Mouse (Mus musculus): ENCODE data around the gene Spp2. TPM values are rescaled to one million over a fixed set of nuclear protein-coding genes. Genes with fewer than 3 reads are reported as not detected.
"Not testable (repeated sequence)": the region's sequence is repeated elsewhere in the genome, so short reads cannot be mapped to it uniquely, and the experiment has no call there.

Spp2 gene
- polyA plus RNA-seq, 1 experiment, result not detected

GRCm38 (mm10) chr1:88443383-88443782, 36.6 kb downstream of the Spp2 start:
- Histone ChIP-seq H3K79me2 (ENCODE audit: control insufficient read depth, insufficient read depth) (no peaks in the 10 kb centered on the region), H3K4me3 (no peak overlapping the region), H3K36me3 (ENCODE audit: control insufficient read depth, insufficient read depth) (no peaks in the 10 kb centered on the region), H3ac (ENCODE audit: control insufficient read depth, insufficient read length) (no peak overlapping the region), H3K27me3 (ENCODE audit: control insufficient read depth, insufficient read depth, insufficient read length) (no peaks in the 10 kb centered on the region), H3K4me2 (ENCODE audit: low read depth) (no peak overlapping the region)
- TF ChIP-seq SRF (IDR thresholded peaks at IDR 0.05; ENCODE audit: control insufficient read depth, insufficient read length, low read depth) (no peak), POLR2A (IDR thresholded peaks at IDR 0.05; ENCODE audit: insufficient read length, low read depth) (no peak), MAX (IDR thresholded peaks at IDR 0.05; ENCODE audit: low read depth) (no peak), TCF3 (IDR thresholded peaks at IDR 0.05; ENCODE audit: insufficient read length, low read depth) (no peak), E2F4 (IDR thresholded peaks at IDR 0.05; ENCODE audit: insufficient read depth) (no peak), REST (IDR thresholded peaks at IDR 0.05; ENCODE audit: insufficient read depth, insufficient read length) (no peak), POLR2AphosphoS2 (IDR thresholded peaks at IDR 0.05; ENCODE audit: insufficient read length, low read depth) (no peak), MYOD1 (IDR thresholded peaks at IDR 0.05; ENCODE audit: control insufficient read depth in 1 of 3, insufficient read length in 2 of 3, low read depth in 2 of 3) (no peak)

- TF ChIP-seq USF1 (IDR thresholded peaks at IDR 0.05; ENCODE audit: low read depth) (no peak), REST (IDR thresholded peaks at IDR 0.05; ENCODE audit: insufficient read depth, insufficient read length) (no peak), POLR2AphosphoS2 (IDR thresholded peaks at IDR 0.05; ENCODE audit: insufficient read length, low read depth) (no peak), MYOD1 (IDR thresholded peaks at IDR 0.05; ENCODE audit: control insufficient read depth in 1 of 3, insufficient read length in 2 of 3, low read depth in 2 of 3) (no peak), MAX (IDR thresholded peaks at IDR 0.05; ENCODE audit: low read depth) (no peak), MYOG (IDR thresholded peaks at IDR 0.05; ENCODE audit: control insufficient read depth in 1 of 3, insufficient read depth in 1 of 3, insufficient read length in 2 of 3, low read depth in 2 of 3) (no peak), CEBPB (IDR thresholded peaks at IDR 0.05; ENCODE audit: insufficient read depth, poor library complexity, severe bottlenecking) (no peak)
- H3K79me2 ChIP-seq (ENCODE audit: control insufficient read depth, insufficient read depth), result no peaks in the 10 kb centered on the region
- no peak overlapping the region for H3K4me2 ChIP-seq (ENCODE audit: low read depth)
- H3K27me3 ChIP-seq (ENCODE audit: control insufficient read depth, insufficient read depth, insufficient read length), result no peaks in the 10 kb centered on the region
- no peak overlapping the region for H3K4me3 ChIP-seq
- no peaks in the 10 kb centered on the region for H3K36me3 ChIP-seq (ENCODE audit: control insufficient read depth, insufficient read depth)
- no peak overlapping the region for H3ac ChIP-seq (ENCODE audit: control insufficient read depth, insufficient read length)
Measured at GRCm38 (mm10) chr1:88445400-88445799, 38.6 kb downstream of the Spp2 start.

GRCm38 (mm10) chr1:88446270-88447030, 39.7 kb downstream of the Spp2 start:
- H3K4me2 ChIP-seq (ENCODE audit: low read depth), result no peak overlapping the region
- no peaks in the 10 kb centered on the region for H3K79me2 ChIP-seq (ENCODE audit: control insufficient read depth, insufficient read depth)
- H3K36me3 ChIP-seq (ENCODE audit: control insufficient read depth, insufficient read depth), result no peaks in the 10 kb centered on the region
- H3K27me3 ChIP-seq (ENCODE audit: control insufficient read depth, insufficient read depth, insufficient read length), result no peaks in the 10 kb centered on the region
- TF ChIP-seq TCF3 (IDR thresholded peaks at IDR 0.05; ENCODE audit: insufficient read length, low read depth), result no peak
- TF ChIP-seq POLR2A (IDR thresholded peaks at IDR 0.05; ENCODE audit: insufficient read length, low read depth), result no peak
- TF ChIP-seq MYOD1 (IDR thresholded peaks at IDR 0.05; ENCODE audit: control insufficient read depth in 1 of 3, insufficient read length in 2 of 3, low read depth in 2 of 3), result no peak
- TF ChIP-seq TCF12 (IDR thresholded peaks at IDR 0.05; ENCODE audit: insufficient read depth, poor library complexity, severe bottlenecking), result no peak
- H3ac ChIP-seq (ENCODE audit: control insufficient read depth, insufficient read length), result no peak overlapping the region
- no peak overlapping the region for H3K4me3 ChIP-seq

- H3K79me2 ChIP-seq (ENCODE audit: control insufficient read depth, insufficient read depth), result no peaks in the 10 kb centered on the region
Measured at GRCm38 (mm10) chr1:88447483-88447882, 40.7 kb downstream of the Spp2 start.

GRCm38 (mm10) chr1:88448094-88448493, 41.3 kb downstream of the Spp2 start:
- not testable (repeated sequence) for H3K4me3 ChIP-seq; H3K36me3 ChIP-seq (ENCODE audit: control insufficient read depth, insufficient read depth); H3K79me2 ChIP-seq (ENCODE audit: control insufficient read depth, insufficient read depth); H3ac ChIP-seq (ENCODE audit: control insufficient read depth, insufficient read length); H3K27me3 ChIP-seq (ENCODE audit: control insufficient read depth, insufficient read depth, insufficient read length); H3K4me2 ChIP-seq (ENCODE audit: low read depth)

More at GRCm38 (mm10) chr1:88447483-88447882, 40.7 kb downstream of the Spp2 start:
- no peak for TF ChIP-seq MYOG (IDR thresholded peaks at IDR 0.05; ENCODE audit: control insufficient read depth in 1 of 3, insufficient read depth in 1 of 3, insufficient read length in 2 of 3, low read depth in 2 of 3)
- TF ChIP-seq MYOD1 (IDR thresholded peaks at IDR 0.05; ENCODE audit: control insufficient read depth in 1 of 3, insufficient read length in 2 of 3, low read depth in 2 of 3), result no peak
- TF ChIP-seq USF1 (IDR thresholded peaks at IDR 0.05; ENCODE audit: low read depth), result no peak
- no peak for TF ChIP-seq MAX (IDR thresholded peaks at IDR 0.05; ENCODE audit: low read depth)
- TF ChIP-seq REST (IDR thresholded peaks at IDR 0.05; ENCODE audit: insufficient read depth, insufficient read length), result no peak
- no peak for TF ChIP-seq POLR2AphosphoS2 (IDR thresholded peaks at IDR 0.05; ENCODE audit: insufficient read length, low read depth)
- no peak for TF ChIP-seq SRF (IDR thresholded peaks at IDR 0.05; ENCODE audit: control insufficient read depth, insufficient read length, low read depth)
- no peak overlapping the region for H3K4me3 ChIP-seq
- no peak overlapping the region for H3ac ChIP-seq (ENCODE audit: control insufficient read depth, insufficient read length)
- H3K27me3 ChIP-seq (ENCODE audit: control insufficient read depth, insufficient read depth, insufficient read length), result no peaks in the 10 kb centered on the region
- H3K36me3 ChIP-seq (ENCODE audit: control insufficient read depth, insufficient read depth), result no peaks in the 10 kb centered on the region
- no peak overlapping the region for H3K4me2 ChIP-seq (ENCODE audit: low read depth)
